Mouse (Mus musculus) c-Kit-positive CD71-negative TER-119-negative erythroid progenitor cells, embryonic 14.5 days (primary cell): Measurements from ENCODE around the gene Gm29797.

ENCODE experiments used
- DNase-seq: peaks from one replicate; pipeline ENCODE4 v3.0.0-alpha.2; 2013; ENCODE audit warnings: low read depth

The Gm29797 gene

GRCm38 (mm10) chr2:181698241-181698640 is 41.4 kb downstream of the Gm29797 start, which contains the start of gene Lkaaear1:
TSS of gene Lkaaear1 (minus strand) at chr2:181698442.
- DNase-seq: no peak

- DNase-seq: no peak
Measured at GRCm38 (mm10) chr2:181706668-181707067, 49.8 kb downstream of the Gm29797 start.
